8 mouse cellular contexts compared by ENCODE assay signal in the genomic region with DNA sequence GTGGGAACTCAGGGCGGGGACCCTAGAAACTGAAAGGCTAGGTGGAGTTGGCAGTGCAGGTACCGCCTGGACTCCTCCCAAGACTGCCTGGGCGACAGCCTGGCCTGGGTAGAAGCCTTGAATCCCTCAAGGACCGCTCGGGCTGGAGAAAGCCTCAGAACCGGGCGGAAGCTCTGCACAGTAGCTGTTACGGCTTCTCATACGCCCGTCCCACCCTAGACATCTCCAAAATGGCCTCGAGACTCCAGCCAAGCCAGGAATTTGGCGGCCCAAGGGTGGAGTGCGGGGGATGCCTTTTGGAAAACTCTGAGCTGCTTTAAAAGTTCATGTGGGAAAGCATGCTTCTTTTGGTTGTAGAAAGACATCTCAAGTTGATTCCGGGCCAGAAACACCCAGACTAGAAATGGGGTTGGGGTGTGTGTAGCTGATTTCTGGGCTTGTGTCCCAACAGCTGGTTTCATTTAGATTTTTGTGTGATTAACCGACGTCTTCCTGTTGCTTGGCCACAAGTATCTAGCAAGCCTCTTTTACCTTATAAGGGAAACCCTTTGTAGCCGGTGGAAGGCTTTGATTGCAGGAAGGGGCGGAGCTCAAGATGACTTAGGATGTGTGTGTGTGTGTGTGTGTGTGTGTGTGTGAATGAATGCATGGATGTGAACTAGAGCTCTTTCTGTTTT. TPM values are rescaled to one million over a fixed set of nuclear protein-coding genes. Genes with fewer than 3 reads are reported as not detected.
DNase-seq lines count a peak whose midpoint lies in the region; ATAC-seq and TF ChIP-seq lines count a peak whose summit lies in the region.

No protein-coding gene starts in this region.

- under 1% methylated on average over 18 of the region's 18 CpGs for WGBS in embryonic facial prominence, embryonic 14.5 days
- WGBS in heart, embryonic 15.5 days = under 1% methylated on average over 18 of the region's 18 CpGs

- H3K79me2 ChIP-seq in C2C12 (ENCODE audit: control insufficient read depth, insufficient read depth) = peaks cover 62% of the 10 kb centered on the region

- H3K36me3 ChIP-seq in C2C12 (ENCODE audit: control insufficient read depth, insufficient read depth) = peaks cover 43% of the 10 kb centered on the region
- H3K36me3 ChIP-seq in embryonic facial prominence, embryonic 14.5 days (ENCODE audit: control insufficient read depth, insufficient read depth, low read length) = peaks cover 33% of the 10 kb centered on the region
- H3K36me3 ChIP-seq in heart, embryonic 15.5 days = peaks cover 32% of the 10 kb centered on the region

- TF ChIP-seq CTCF in C2C12 (IDR thresholded peaks at IDR 0.05; ENCODE audit: control insufficient read depth, insufficient read depth, insufficient read length) = no peak

- peak; percentile 95 for DNase-seq in adipocyte (ENCODE audit: low spot score)
- DNase-seq in embryonic facial prominence, embryonic 14.5 days (ENCODE audit: low spot score) = peak; percentile 98
- peak; percentile 83 for DNase-seq in kidney, postnatal 10 days
- peak; percentile 92 for DNase-seq in lung, postnatal 25 days (ENCODE audit: low spot score)
- DNase-seq in ovary, postnatal 36 days (ENCODE audit: low spot score) = peak; percentile 64
- peak; percentile 55 to 71 for DNase-seq in urinary bladder, adult 18-20 months (ENCODE audit: low spot score in 2 of 2)

- peak overlapping the region; percentile 73 for H3K4me2 ChIP-seq in embryonic facial prominence, embryonic 14.5 days (ENCODE audit: low read depth, low read length)
- peak overlapping the region; percentile 87 for H3K4me2 ChIP-seq in heart, embryonic 15.5 days

- H3K4me1 ChIP-seq in embryonic facial prominence, embryonic 14.5 days (ENCODE audit: control insufficient read depth, insufficient read depth, low read length) = peaks cover 10% of the 10 kb centered on the region
- H3K4me1 ChIP-seq in heart, embryonic 15.5 days (replicated peaks) = peaks cover 37% of the 10 kb centered on the region

- peak overlapping the region; percentile 99 for H3K9ac ChIP-seq in embryonic facial prominence, embryonic 14.5 days (ENCODE audit: low read depth, low read length)
- peak overlapping the region; percentile 96 for H3K9ac ChIP-seq in heart, embryonic 15.5 days

- H3K27ac ChIP-seq in embryonic facial prominence, embryonic 14.5 days (replicated peaks; ENCODE audit: low read depth, low read length) = peak overlapping the region; percentile 99
- H3K27ac ChIP-seq in heart, embryonic 15.5 days = peak overlapping the region; percentile 99

- peaks cover 45% of the 10 kb centered on the region for H3K79me3 ChIP-seq in C2C12 (ENCODE audit: low read depth)

- no peaks in the 10 kb centered on the region for H3K27me3 ChIP-seq in C2C12 (ENCODE audit: control insufficient read depth, insufficient read depth, insufficient read length)
- H3K27me3 ChIP-seq in embryonic facial prominence, embryonic 14.5 days (replicated peaks; ENCODE audit: control insufficient read depth, insufficient read depth, low read length) = no peaks in the 10 kb centered on the region
- no peaks in the 10 kb centered on the region for H3K27me3 ChIP-seq in heart, embryonic 15.5 days

- H3K4me3 ChIP-seq in C2C12 (ENCODE audit: insufficient read depth, poor library complexity, severe bottlenecking) = peak overlapping the region; percentile 83
- H3K4me3 ChIP-seq in embryonic facial prominence, embryonic 14.5 days (ENCODE audit: low read depth, low read length) = peak overlapping the region; percentile 92
- H3K4me3 ChIP-seq in heart, embryonic 15.5 days = peak overlapping the region; percentile 92

- ATAC-seq in embryonic facial prominence, embryonic 14.5 days (ENCODE audit: low read depth) = peak; percentile 68
- peak; percentile 41 for ATAC-seq in heart, embryonic 15.5 days (replicated peaks; ENCODE audit: insufficient number of reproducible peaks, insufficient read depth, low FRiP score, low read depth)

- H3ac ChIP-seq in C2C12 (ENCODE audit: control insufficient read depth, insufficient read length, low read depth) = peak overlapping the region; percentile 99

- H3K9me3 ChIP-seq in embryonic facial prominence, embryonic 14.5 days (ENCODE audit: control insufficient read depth, low read length) = no peaks in the 10 kb centered on the region
- H3K9me3 ChIP-seq in heart, embryonic 15.5 days (replicated peaks) = no peaks in the 10 kb centered on the region

TF ChIP-seq in C2C12, 6 proteins besides CTCF, POLR2A, EP300 and RAD21:
- TF ChIP-seq MYOD1 (IDR thresholded peaks at IDR 0.05; ENCODE audit: control insufficient read depth, insufficient read length, low read depth) (peak; percentile 49), CEBPB (IDR thresholded peaks at IDR 0.05; ENCODE audit: low read depth) (no peak)

RNA-seq across cellular contexts. Expression of a gene that starts 1.7 kb away (rescaled TPM):
- polyA plus RNA-seq in C2C12 (2012; fragmentation: generic; extraction: Trizol) = 434 TPM
- polyA plus RNA-seq in embryonic facial prominence, embryonic 14.5 days (2014; fragmentation: Nextera tagmentation; extraction: Ambion mirVana) = 572 and 613 TPM in 2 replicates
- polyA plus RNA-seq in heart, embryonic 15.5 days (2015; fragmentation: Nextera tagmentation; extraction: Ambion mirVana) = 330 and 373 TPM in 2 replicates

RNA-seq across cellular contexts. Expression of a gene that starts 24.6 kb away (rescaled TPM):
- polyA plus RNA-seq in C2C12 (2012; fragmentation: generic; extraction: Trizol) = 122 TPM
- 75.2 and 85.1 TPM in 2 replicates for polyA plus RNA-seq in embryonic facial prominence, embryonic 14.5 days (2014; fragmentation: Nextera tagmentation; extraction: Ambion mirVana)
- polyA plus RNA-seq in heart, embryonic 15.5 days (2015; fragmentation: Nextera tagmentation; extraction: Ambion mirVana) = 68.4 and 77.8 TPM in 2 replicates

RNA-seq across cellular contexts. Expression of a gene that starts 29.6 kb away (rescaled TPM):
- 0.01 TPM for polyA plus RNA-seq in C2C12 (2012; fragmentation: generic; extraction: Trizol)
- 0.03 and 0.17 TPM in 2 replicates for polyA plus RNA-seq in embryonic facial prominence, embryonic 14.5 days (2014; fragmentation: Nextera tagmentation; extraction: Ambion mirVana)
- polyA plus RNA-seq in heart, embryonic 15.5 days (2015; fragmentation: Nextera tagmentation; extraction: Ambion mirVana) = not detected in 2 replicates

RNA-seq across cellular contexts. Expression of a gene that starts 53.0 kb away (rescaled TPM):
- polyA plus RNA-seq in C2C12 (2012; fragmentation: generic; extraction: Trizol) = 0.04 TPM
- 0.08 TPM in 1 of 2 replicates, not detected in the other for polyA plus RNA-seq in embryonic facial prominence, embryonic 14.5 days (2014; fragmentation: Nextera tagmentation; extraction: Ambion mirVana)
- 0.20 and 0.27 TPM in 2 replicates for polyA plus RNA-seq in heart, embryonic 15.5 days (2015; fragmentation: Nextera tagmentation; extraction: Ambion mirVana)

RNA-seq across cellular contexts. Expression of a gene that starts 53.5 kb away (rescaled TPM):
- polyA plus RNA-seq in C2C12 (2012; fragmentation: generic; extraction: Trizol) = not detected
- polyA plus RNA-seq in embryonic facial prominence, embryonic 14.5 days (2014; fragmentation: Nextera tagmentation; extraction: Ambion mirVana) = not detected in 2 replicates
- not detected in 2 replicates for polyA plus RNA-seq in heart, embryonic 15.5 days (2015; fragmentation: Nextera tagmentation; extraction: Ambion mirVana)

Comparison
In these comparisons a context has a peak if more than half of its experiments do, and no peak if none do; other contexts are left out.
1. Peak in every context shown above with its lines: DNase-seq, ATAC-seq, H3K4me3 ChIP-seq and H3K27ac ChIP-seq.